Mouse (Mus musculus) hindbrain, embryonic 15.5 days (tissue): ENCODE results near the gene Mpp5. TPM values are rescaled to one million over a fixed set of nuclear protein-coding genes. Genes with fewer than 3 reads are reported as not detected.

ENCODE experiments used
- ATAC-seq: fragments of 200-750 bp; cut with Nextera tagmentation; 2 replicates; pipeline ENCODE4 v1.8.0; 2017; ENCODE audit warnings: low read depth, moderate number of reproducible peaks, moderate TSS enrichment; ENCODE audit not compliant: low FRiP score
- H3K27ac ChIP-seq: fragments of 300-500 bp; sonication (generic); replicated peaks from 2 replicates; pipeline ENCODE4 v1.5.1; 2015; ENCODE audit warnings: mild to moderate bottlenecking, inconsistent platforms
- H3K27me3 ChIP-seq: fragments of 300-500 bp; sonication (generic); 2 replicates; pipeline ENCODE4 v1.6.1; 2015; ENCODE audit warnings: control low read depth, inconsistent platforms
- H3K36me3 ChIP-seq: fragments of 300-500 bp; sonication (generic); 2 replicates; pipeline ENCODE4 v1.6.1; 2015; ENCODE audit warnings: control low read depth, inconsistent platforms
- H3K4me1 ChIP-seq: fragments of 300-500 bp; sonication (generic); replicated peaks from 2 replicates; pipeline ENCODE4 v1.6.1; 2015; ENCODE audit warnings: control low read depth, inconsistent platforms
- H3K4me2 ChIP-seq: fragments of 300-500 bp; sonication (generic); 2 replicates; pipeline ENCODE4 v1.6.1; 2015; ENCODE audit warnings: moderate library complexity, mild to moderate bottlenecking, inconsistent platforms
- H3K4me3 ChIP-seq: fragments of 300-500 bp; sonication (generic); 2 replicates; pipeline ENCODE4 v1.5.1; 2015; ENCODE audit warnings: mild to moderate bottlenecking, inconsistent platforms
- H3K9ac ChIP-seq: fragments of 300-500 bp; sonication (generic); 2 replicates; pipeline ENCODE4 v1.6.1; 2015; ENCODE audit warnings: inconsistent platforms
- H3K9me3 ChIP-seq: fragments of 300-500 bp; sonication (generic); 2 replicates; pipeline ENCODE4 v1.6.1; 2016; ENCODE audit warnings: control low read depth, inconsistent platforms
- WGBS: fragments of 180-500 bp; shearing (Covaris S2); methylation state at CpG from one replicate; pipeline ENCODE4 v1.1.7; 2015; 5-methylcytosine and 5-hydroxymethylcytosine counted together
- polyA plus RNA-seq: library from polyadenylated mRNA; unstranded; fragments of >200 nt; fragmentation: Nextera tagmentation; extraction: Ambion mirVana; gene quantifications from 2 replicates; pipeline ENCODE4 v1.2.1, GENCODE M21; 2015

Gene Mpp5
- 14.5 and 15.1 TPM in 2 replicates for polyA plus RNA-seq

DNA sequence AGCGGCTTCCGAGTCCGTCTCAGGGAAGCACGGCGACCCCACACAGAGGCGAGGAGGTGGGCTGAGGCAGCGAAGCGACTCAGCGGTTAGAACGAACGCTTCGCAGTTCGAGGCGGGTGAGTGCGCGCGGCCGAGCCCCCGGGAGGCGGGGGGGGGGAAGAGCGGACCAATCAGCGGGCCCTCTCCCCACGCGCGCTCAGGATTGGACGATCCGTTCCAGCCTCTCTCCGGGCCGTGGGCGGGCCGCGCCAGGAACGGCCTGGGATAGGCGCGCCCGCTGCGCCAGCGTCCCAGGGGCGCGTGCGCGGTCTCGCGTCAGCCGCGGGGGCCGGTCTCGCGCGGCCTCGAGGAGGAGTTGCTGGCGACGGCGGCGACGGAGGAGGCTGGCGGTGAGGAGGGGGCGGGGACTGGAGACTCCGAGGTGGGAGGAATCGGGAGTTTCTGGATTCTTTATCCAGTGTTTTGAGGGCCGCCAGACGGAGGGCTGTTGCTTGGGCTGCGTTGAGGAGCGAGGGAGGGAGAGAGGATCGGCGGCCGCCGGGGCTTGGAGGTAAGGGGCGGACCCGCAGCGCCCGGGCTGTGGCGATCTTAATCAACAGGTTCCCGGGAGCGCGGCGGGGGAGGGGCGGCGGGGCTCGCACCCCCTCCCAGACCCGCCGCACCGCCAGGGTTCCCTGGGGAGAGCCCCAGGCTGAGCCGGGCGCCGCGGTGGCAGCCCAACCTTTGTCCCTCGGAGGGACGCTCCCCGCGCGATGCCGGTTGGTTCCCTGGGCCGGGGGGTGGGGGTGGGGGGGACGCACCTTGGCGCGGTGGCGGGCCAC lies at the start of gene Mpp5:
Gene Mpp5 (plus strand): TSS at position 351 of the 821 bp plus-strand sequence.
- Histone ChIP-seq H3K4me3 (peak within 1 kb of the TSS; percentile 90), H3K9ac (peak within 1 kb of the TSS; percentile 65), H3K27me3 (no peaks in the 10 kb centered on the region), H3K4me2 (peak within 1 kb of the TSS; percentile 93), H3K36me3 (no peaks in the 10 kb centered on the region), H3K27ac (peak within 1 kb of the TSS; percentile 82), H3K4me1 (peaks cover 7% of the 10 kb centered on the region), H3K9me3 (no peaks in the 10 kb centered on the region)
- WGBS: under 1% methylated on average over 82 of the region's 98 CpGs
- ATAC-seq: peak; percentile 100

DNA sequence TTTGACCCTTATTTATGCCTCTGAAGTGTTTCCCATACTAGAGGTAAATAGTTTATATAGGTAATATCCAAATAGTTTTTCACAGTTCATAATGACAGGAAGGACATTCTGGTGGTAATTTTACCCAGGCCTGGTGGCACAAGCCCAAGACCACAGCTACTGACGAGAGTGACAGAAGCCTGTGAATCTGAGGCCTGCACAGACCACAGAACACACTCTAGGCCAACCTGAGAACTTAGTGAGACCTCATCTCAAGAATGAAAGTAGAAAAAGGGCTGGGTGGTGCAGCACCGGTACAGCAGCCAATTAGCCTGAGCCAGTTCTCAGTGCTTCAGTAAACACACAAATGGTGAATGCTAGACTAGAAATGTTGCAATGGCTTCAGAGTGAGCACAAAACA lies 30.9 kb upstream of the Mpp5 start:
- no peak overlapping the region for H3K27ac ChIP-seq
- no peaks in the 10 kb centered on the region for H3K36me3 ChIP-seq
- H3K9ac ChIP-seq: no peak overlapping the region
- H3K9me3 ChIP-seq: no peaks in the 10 kb centered on the region
- no peaks in the 10 kb centered on the region for H3K4me1 ChIP-seq
- no peak overlapping the region for H3K4me3 ChIP-seq
- no peak for ATAC-seq
- 86% methylated on average over 2 of the region's 2 CpGs for WGBS
- H3K4me2 ChIP-seq: no peak overlapping the region
- H3K27me3 ChIP-seq: no peaks in the 10 kb centered on the region

DNA sequence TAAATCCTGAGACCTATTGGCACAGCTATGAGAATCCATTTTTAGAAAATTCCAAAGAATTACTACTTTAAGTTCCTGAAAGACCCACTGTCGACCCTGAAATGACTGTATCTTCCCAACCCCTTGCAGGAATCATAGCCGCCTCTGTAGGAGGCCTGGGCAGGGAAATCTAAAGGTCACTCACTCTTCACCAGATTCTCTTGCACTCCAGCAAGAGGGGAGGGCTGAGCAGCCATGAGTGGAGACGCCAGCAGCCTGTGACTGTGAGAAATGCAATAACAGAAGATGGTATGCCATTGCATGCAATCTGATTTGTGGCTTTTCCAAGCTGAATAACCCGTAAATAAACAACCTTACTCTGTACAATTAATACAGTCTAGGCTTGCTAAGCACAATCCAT lies 21.0 kb upstream of the Mpp5 start:
- H3K9ac ChIP-seq: no peak overlapping the region
- H3K27me3 ChIP-seq: no peaks in the 10 kb centered on the region
- ATAC-seq: no peak
- H3K27ac ChIP-seq: no peak overlapping the region
- no peaks in the 10 kb centered on the region for H3K4me1 ChIP-seq
- H3K4me3 ChIP-seq: no peak overlapping the region
- H3K9me3 ChIP-seq: no peaks in the 10 kb centered on the region
- 71% methylated on average over 4 of the region's 4 CpGs for WGBS
- no peak overlapping the region for H3K4me2 ChIP-seq
- H3K36me3 ChIP-seq: no peaks in the 10 kb centered on the region

DNA sequence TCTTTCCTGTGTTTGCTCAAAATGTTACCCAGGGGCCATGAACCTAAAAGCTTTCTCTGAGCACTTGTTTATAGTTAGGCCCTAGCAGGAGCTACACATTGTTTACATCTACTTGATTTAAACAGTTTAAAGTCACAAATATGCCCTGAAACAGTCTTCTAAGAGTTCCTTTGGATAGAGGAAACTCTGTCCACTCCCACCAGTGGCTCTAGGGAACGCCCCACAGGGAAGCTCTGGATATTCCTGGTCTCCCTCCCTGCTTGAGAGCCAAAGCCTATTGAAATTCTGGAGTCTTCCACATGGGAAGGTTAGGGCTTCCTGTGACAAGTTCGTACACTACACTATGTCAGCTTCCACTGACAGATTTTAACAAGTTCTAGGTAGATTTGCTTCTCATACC lies 9.1 kb upstream of the Mpp5 start:
- H3K4me1 ChIP-seq: no peaks in the 10 kb centered on the region
- H3K9ac ChIP-seq: no peak overlapping the region
- H3K4me3 ChIP-seq: no peak overlapping the region
- no peak for ATAC-seq
- H3K27me3 ChIP-seq: no peaks in the 10 kb centered on the region
- no peak overlapping the region for H3K27ac ChIP-seq
- H3K4me2 ChIP-seq: no peak overlapping the region
- H3K9me3 ChIP-seq: no peaks in the 10 kb centered on the region
- WGBS: 80% methylated on average over 2 of the region's 2 CpGs
- no peaks in the 10 kb centered on the region for H3K36me3 ChIP-seq

DNA sequence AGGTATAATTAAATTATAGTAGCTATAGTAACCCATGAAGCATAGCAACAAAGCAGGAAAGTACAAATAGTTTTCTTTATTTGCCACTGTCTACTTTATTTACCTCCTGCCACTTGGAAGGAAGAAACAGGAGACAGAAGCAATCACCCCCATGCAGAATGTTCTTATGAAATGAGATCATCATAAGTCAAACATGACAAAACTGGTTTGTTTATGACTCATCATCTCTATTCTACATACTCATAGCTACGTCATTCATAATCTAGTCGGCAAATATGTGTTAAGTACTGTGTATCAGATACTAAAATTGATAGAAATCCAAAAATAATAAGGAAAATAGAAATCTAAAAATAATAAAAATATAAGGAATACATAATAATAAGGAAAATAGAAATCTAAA lies 8.4 kb upstream of the Mpp5 start:
- Histone ChIP-seq H3K9me3 (no peaks in the 10 kb centered on the region), H3K9ac (no peak overlapping the region), H3K27me3 (no peaks in the 10 kb centered on the region), H3K4me2 (no peak overlapping the region), H3K27ac (no peak overlapping the region), H3K4me3 (no peak overlapping the region), H3K36me3 (no peaks in the 10 kb centered on the region), H3K4me1 (no peaks in the 10 kb centered on the region)
- no peak for ATAC-seq
- 97% methylated on average over 2 of the region's 2 CpGs for WGBS

DNA sequence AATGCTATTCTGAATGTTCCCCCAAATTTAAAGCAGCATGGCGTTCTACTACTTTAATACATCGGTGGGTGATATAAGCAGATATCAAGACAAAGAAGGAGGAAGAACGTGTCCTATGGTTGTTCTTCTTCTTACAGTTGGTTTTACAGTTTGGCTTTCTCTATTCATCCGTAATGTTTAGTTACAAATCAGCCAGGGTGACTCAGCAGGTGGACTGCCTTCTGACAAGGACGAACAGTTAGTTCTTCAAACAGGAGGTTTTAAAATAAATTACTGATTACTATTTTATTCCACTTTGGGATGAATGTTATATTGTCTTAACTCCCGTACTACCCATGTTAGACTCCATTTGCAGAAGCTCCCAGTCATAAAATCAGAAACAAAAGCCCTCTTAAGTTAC lies 2.5 kb upstream of the Mpp5 start:
- 74% methylated on average over 6 of the region's 6 CpGs for WGBS

DNA sequence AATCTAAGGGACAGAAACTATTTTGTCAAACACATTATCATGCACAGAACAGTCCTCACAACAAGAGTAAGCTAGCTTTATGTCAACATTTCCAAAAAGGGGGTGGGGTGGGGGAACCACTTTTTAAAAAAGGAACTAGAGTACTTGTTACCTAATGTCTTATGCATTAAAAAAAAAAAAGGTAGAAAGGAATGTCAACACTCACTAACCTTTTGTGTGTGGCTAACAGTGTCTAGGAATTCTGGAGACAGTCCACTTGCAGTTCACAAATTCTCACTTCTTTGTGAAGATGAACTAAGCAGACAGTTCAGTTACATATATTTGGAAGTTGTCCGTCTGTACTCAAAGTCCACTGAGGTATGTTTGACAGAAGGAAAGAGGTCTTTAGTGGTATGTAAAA lies 1.3 kb upstream of the Mpp5 start:
- ATAC-seq: no peak
- Histone ChIP-seq H3K4me3 (0 out of 2 replicates have a peak overlapping the region, but pooled peaks have one; percentile 90), H3K4me2 (peak overlapping the region; percentile 93; the same call in 1 of the 2 replicates), H3K9ac (no peak overlapping the region), H3K9me3 (no peaks in the 10 kb centered on the region), H3K36me3 (no peaks in the 10 kb centered on the region), H3K4me1 (peaks cover 7% of the 10 kb centered on the region), H3K27ac (no peak overlapping the region), H3K27me3 (no peaks in the 10 kb centered on the region)
- 66% methylated on average over 1 of the region's 1 CpGs for WGBS

More for the DNA sequence above, 2.5 kb upstream of the Mpp5 start:
- H3K4me2 ChIP-seq: no peak overlapping the region
- ATAC-seq: no peak
- H3K4me3 ChIP-seq: no peak overlapping the region
- no peak overlapping the region for H3K9ac ChIP-seq
- H3K27me3 ChIP-seq: no peaks in the 10 kb centered on the region
- H3K27ac ChIP-seq: no peak overlapping the region
- H3K9me3 ChIP-seq: no peaks in the 10 kb centered on the region
- no peaks in the 10 kb centered on the region for H3K36me3 ChIP-seq
- H3K4me1 ChIP-seq: peaks cover 7% of the 10 kb centered on the region

DNA sequence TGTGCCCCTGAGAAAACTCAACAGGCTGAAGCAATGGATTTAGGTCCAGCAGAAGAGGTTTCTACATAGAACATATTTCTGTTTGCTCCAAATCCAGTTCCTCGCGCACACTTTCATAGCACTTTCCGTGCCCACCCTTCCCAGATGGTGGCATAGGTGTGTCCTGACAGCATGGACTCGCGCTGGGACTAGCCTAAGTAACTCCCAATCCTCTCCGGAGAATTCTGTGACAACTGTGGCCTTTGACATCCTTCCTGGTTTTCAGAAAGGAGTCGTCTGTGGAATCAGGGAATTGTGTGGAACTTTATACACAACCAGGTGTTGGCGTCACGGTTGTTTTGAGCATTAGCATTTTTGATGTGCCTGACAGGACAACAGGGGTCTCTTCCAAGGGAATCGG lies 594 bp upstream of the Mpp5 start:
- no peaks in the 10 kb centered on the region for H3K36me3 ChIP-seq
- H3K4me1 ChIP-seq: peaks cover 7% of the 10 kb centered on the region
- peak overlapping the region; percentile 70 for H3K27ac ChIP-seq
- peak; percentile 21; the same call in 1 of the 2 replicates for ATAC-seq
- peak overlapping the region; percentile 52 for H3K9ac ChIP-seq
- peak overlapping the region; percentile 90 for H3K4me3 ChIP-seq
- under 1% methylated on average over 10 of the region's 10 CpGs for WGBS
- H3K9me3 ChIP-seq: no peaks in the 10 kb centered on the region
- no peaks in the 10 kb centered on the region for H3K27me3 ChIP-seq
- peak overlapping the region; percentile 93 for H3K4me2 ChIP-seq

DNA sequence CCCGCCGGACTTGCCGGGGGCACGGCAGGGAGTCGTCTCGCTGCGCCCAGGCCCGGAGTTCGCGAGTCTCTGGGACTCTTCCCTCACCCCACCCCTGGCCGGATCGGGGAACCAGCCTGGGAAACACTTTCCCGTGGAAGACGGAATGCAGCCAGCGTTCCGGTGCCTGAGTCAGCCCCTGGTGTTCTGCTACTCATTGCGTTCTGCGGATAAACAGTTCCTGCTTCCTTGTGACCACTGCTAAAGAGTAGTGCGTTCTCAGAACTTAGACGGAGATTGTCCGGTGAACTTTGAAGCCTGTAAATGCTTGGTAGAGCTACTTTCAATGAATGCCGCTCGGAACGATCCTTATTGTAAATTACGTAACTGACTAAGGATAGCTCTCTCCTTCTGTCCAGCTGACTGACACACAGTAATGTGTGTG lies 683 bp downstream of the Mpp5 start:
- Histone ChIP-seq H3K4me3 (peak overlapping the region; percentile 90), H3K27me3 (no peaks in the 10 kb centered on the region), H3K4me2 (peak overlapping the region; percentile 93), H3K9ac (peak overlapping the region; percentile 65), H3K4me1 (peaks cover 7% of the 10 kb centered on the region), H3K36me3 (no peaks in the 10 kb centered on the region), H3K9me3 (no peaks in the 10 kb centered on the region), H3K27ac (peak overlapping the region; percentile 82)
- ATAC-seq: peak; percentile 21; the same call in 1 of the 2 replicates
- WGBS: under 1% methylated on average over 25 of the region's 25 CpGs

DNA sequence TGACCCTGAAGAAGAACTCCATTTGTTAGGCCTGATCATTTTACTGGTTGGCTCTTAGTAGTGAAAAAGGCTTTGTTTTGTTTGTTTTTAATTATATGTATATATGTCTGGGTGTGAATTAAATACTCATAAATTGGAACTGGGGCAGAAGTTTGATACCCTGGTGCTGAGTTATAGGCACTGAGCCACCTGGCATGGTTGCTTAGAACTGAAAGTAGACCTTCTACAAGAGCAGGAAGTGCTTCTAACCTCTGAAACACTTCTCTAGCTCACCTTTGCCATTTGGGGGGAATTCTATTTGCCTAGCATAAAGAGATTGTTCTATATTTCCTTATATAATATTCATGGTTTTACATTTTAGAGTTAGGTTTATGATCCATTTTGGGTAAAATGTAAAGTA lies 13.3 kb downstream of the Mpp5 start:
- ATAC-seq: no peak
- Histone ChIP-seq H3K9me3 (no peaks in the 10 kb centered on the region), H3K27ac (no peak overlapping the region)

DNA sequence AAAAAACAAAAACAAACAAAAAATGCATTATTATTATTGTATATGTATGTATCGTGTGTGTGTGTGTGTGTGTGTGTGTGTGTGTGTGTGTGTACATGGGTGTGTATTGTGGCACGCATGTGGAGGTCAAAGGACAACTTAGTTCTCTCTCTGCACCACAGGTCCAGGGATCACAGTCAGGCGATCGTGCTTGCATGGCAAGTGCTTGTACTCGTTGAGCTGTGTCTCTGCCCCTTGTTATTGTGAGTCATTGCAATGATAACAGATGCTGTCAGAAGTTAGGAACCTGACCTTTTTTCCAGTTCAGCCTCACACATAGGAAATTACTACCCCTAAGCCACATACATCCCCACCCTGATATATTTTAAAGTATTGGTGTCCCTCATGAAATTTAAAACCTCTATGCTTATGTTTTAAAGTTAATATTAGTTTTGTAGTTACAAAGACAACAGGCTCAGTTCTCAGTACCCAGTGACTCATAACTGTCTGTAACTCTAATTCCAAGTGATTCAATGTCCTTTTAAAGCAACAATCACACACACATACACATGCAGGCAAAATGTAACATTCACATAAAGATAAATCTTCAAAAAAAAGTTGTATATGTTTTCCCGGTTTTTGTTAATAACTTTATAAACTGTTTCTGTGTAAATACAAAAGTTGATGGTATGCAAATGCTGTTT lies 20.5 kb downstream of the Mpp5 start:
- WGBS: 85% methylated on average over 6 of the region's 6 CpGs
- no peaks in the 10 kb centered on the region for H3K27me3 ChIP-seq
- no peak overlapping the region for H3K27ac ChIP-seq
- H3K4me2 ChIP-seq: no peak overlapping the region
- no peaks in the 10 kb centered on the region for H3K36me3 ChIP-seq
- H3K9me3 ChIP-seq: no peaks in the 10 kb centered on the region
- H3K9ac ChIP-seq: no peak overlapping the region
- H3K4me3 ChIP-seq: no peak overlapping the region
- no peak for ATAC-seq
- H3K4me1 ChIP-seq: no peaks in the 10 kb centered on the region

More for the DNA sequence above, 13.3 kb downstream of the Mpp5 start:
- H3K4me1 ChIP-seq: no peaks in the 10 kb centered on the region
- no peak overlapping the region for H3K9ac ChIP-seq
- no peaks in the 10 kb centered on the region for H3K27me3 ChIP-seq
- no peak overlapping the region for H3K4me3 ChIP-seq
- H3K36me3 ChIP-seq: no peaks in the 10 kb centered on the region
- no peak overlapping the region for H3K4me2 ChIP-seq

DNA sequence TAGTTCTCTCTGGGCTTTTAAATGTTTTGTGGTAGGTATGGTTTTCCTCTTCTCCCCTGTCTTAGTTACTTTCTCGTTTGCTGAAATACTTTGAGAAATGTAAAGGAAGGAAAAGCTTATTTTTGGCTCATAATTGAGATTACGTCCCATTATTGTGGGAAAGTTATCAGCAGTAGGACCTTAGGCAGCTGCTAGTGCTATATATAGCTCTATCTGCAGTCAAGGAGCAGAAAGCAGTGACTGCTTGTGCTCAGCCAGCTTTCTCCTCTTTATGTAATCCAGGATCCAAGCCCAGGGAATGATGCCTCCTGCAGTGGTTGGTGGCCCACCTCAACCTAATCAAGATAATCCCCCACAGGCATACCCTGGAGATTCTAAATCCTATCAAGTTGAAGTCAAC lies 24.5 kb downstream of the Mpp5 start:
- 89% methylated on average over 2 of the region's 2 CpGs for WGBS
- Histone ChIP-seq H3K4me2 (no peak overlapping the region), H3K27ac (no peak overlapping the region), H3K9ac (no peak overlapping the region), H3K9me3 (no peaks in the 10 kb centered on the region), H3K4me1 (no peaks in the 10 kb centered on the region), H3K27me3 (no peaks in the 10 kb centered on the region), H3K36me3 (no peaks in the 10 kb centered on the region), H3K4me3 (no peak overlapping the region)
- no peak for ATAC-seq
